Mouse (Mus musculus) adrenal gland, postnatal 36 days (tissue): ENCODE measurements around the gene Slc25a43. TPM values are rescaled to one million over a fixed set of nuclear protein-coding genes. Genes with fewer than 3 reads are reported as not detected.
A peak's percentile ranks its signal among the peaks of the same experiment; 100 is the strongest.

Experiments used
- DNase-seq, 2 experiments: peaks; one replicate each; pipeline ENCODE4 v3.0.0; 2021; ENCODE audit warnings: mixed read lengths in 1 of 2
- total RNA-seq, 2 experiments: library from RNA; stranded (reverse); gene quantifications; 2 replicates each; pipeline ENCODE4 v1.2.3; 2021

Slc25a43 gene
- total RNA-seq, 2 experiments from 2014 or later: 1.1 to 2.2 TPM

DNA sequence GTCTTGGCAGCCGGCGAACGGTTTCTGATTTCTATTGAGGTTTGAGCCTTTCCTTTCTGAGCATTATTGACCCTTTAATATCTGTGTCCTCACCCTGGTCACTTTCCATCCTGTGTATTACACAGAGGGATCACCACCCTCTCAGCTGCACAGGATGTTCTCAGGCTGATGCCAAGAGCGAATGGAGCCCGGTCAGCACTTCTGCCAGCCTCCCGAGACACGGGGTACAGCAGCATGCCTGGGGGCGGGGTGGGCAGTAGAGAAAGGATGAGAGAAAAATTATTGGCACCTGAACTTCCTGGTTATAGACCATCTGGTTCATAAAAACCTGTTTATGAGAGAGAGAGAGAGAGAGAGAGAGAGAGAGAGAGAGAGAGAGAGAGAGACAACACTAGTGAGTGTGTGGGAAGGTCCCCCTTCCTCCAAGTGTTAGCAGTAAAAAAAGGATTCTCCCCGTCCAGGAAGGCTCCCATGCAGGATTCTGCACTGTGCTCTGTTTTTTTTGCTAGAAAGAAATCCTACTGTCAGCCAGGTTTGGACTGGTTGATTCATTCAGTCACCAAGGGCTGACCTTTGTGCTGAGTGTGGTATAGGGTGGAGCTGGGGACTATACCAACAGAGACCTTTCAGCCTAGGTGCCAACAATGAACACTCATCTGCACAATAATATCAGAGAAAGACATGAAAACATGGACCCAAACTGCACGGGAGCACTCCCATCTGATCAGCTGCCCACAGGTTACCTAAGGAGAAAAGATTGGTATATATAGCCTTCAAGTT, 80.7 kb downstream of the Slc25a43 start:
- DNase-seq: no peak

GRCm38 (mm10) chrX:36825032-36825431, 81.6 kb downstream of the Slc25a43 start:
- peak in 1 of 2 experiments; percentile 38 for DNase-seq

Other genes starting within 250 kb of the Slc25a43 start
- 100 to 1,000 TPM; 444 to 539 TPM for gene Pgrmc1, start 145.5 kb upstream of the Slc25a43 start, total RNA-seq
- 1 to 10 TPM; 5.1 to 8.2 TPM for gene Akap17b, start 98.3 kb upstream of the Slc25a43 start, total RNA-seq
- 100 to 1,000 TPM; 483 to 490 TPM for gene Slc25a5, start 52.0 kb downstream of the Slc25a43 start, total RNA-seq
- 10 to 100 TPM; 63.2 to 66.3 TPM for gene Ube2a, start 130.2 kb downstream of the Slc25a43 start, total RNA-seq
- 10 to 100 TPM; 50.3 to 51.5 TPM for gene C330007P06Rik, start 130.5 kb downstream of the Slc25a43 start, total RNA-seq
- 10 to 100 TPM; 10.6 to 14.6 TPM for gene Nkrf, start 159.2 kb downstream of the Slc25a43 start, total RNA-seq
- gene Sept6, start 248.1 kb downstream of the Slc25a43 start, total RNA-seq: 10 to 100 TPM; 20.7 to 24.4 TPM